Mouse (Mus musculus): ENCODE data around the gene Adamtsl5.

Adamtsl5 gene

DNA sequence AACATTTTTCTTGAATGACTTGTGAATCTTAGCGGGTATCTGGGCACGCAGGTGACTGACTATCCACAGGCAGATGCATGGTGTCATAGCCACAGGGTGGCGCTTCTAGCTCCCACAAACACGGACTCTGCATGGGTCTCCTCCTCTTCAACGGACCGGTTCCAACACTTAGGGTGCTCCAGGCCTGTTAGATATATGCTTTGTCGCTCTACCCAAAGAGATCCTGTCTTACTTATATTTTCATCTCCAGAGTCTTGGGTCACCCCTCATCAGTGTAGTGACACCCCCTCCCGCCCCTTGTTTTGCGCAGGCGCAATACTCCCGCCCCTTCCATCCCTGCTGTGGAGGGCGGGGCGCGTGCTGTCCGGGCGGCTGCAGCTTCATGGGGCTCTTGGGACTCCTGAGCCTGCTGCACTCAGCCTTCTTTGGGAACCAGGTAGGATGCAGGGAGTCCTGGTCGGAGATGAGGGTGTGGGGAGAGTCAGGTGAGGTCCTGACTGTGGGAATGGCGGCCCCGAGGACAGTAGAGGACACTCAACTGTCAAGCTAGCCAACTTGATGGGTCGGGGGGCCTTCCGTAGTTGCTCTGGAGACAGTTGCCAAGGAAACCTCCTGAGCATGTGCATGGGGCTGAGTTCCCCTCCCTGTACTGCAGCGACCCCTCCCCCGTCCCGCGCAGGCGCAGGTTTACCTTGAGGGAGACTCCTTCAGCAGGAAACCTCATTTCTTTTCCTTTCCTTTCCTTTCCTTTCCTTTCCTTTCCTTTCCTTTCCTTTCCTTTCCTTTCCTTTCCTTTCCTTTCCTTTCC lies 52.4 kb downstream of the Adamtsl5 start, which contains the start of gene Apc2:
Gene Apc2, plus strand, starts transcription at position 360 of the 808 bp plus-strand sequence.
- DNase-seq (ENCODE audit: low spot score in 2 of 2), result peak; percentile 63 to 70

DNA sequence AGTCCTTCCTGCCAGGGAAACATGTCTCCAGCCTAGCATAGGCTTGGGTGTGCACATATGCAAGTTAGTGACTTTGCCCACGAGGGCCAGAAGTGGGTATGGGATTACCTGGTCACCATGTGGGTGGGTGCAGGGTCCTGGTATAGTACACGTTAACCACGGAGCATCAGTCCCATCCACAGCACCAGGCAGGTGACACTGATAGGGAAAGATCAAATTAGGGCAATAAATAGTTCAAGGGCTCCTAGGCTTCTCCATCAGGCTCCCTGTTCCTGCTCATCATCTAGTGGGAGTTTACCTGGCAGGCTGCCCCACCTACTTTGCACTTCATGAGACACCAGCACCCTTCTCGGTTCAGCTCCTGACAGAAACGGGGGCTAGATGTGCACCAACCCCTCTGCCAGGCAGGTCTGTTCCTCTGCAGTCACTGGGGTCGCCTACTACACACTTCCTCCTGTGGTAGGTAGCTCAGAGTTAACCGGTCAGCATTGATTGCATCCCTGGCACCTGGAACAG lies 53.4 kb downstream of the Adamtsl5 start:
- DNase-seq (ENCODE audit: low spot score in 2 of 2), result no peak

DNA sequence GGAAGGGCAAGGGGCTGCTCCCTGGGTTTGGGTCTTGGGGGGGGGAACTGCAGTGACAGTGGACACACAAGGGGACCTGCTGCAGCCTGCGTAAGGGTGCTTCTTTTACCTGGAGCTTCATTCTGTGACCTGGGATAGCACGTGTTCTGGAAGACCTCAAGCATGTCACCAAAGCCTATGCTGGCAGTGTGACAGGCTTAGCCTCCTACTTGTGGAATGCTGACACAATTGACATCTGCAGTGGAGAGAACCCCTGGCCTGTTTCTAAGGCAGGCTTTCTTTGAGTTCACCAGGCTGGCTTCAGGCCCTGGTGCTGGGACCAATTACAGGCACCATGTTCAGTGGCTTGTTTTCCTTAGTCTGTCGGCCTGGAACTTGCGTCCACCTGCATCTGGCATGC lies 53.9 kb downstream of the Adamtsl5 start:
- DNase-seq (ENCODE audit: low spot score in 2 of 2), result no peak

DNA sequence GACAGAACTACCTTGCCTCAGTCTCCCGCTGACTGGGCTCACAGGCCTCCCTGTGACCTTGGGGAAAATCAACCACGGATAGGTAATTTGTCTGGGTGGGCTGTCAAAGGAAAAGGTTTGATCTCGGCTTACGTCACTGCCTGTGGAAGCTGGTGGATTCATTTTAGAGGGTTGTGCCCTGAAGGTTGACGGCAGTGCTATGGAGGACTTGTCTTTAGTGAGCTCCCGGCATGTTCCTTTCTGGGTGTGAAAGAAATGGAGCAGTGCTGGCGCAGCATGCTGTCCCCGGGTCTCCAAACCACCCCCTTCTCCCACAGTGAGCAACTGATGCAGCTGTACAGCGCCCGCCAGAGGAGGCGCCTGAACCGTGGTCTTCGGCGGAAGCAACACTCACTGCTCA lies 54.9 kb downstream of the Adamtsl5 start:
- no peak for DNase-seq (ENCODE audit: low spot score in 2 of 2)

DNA sequence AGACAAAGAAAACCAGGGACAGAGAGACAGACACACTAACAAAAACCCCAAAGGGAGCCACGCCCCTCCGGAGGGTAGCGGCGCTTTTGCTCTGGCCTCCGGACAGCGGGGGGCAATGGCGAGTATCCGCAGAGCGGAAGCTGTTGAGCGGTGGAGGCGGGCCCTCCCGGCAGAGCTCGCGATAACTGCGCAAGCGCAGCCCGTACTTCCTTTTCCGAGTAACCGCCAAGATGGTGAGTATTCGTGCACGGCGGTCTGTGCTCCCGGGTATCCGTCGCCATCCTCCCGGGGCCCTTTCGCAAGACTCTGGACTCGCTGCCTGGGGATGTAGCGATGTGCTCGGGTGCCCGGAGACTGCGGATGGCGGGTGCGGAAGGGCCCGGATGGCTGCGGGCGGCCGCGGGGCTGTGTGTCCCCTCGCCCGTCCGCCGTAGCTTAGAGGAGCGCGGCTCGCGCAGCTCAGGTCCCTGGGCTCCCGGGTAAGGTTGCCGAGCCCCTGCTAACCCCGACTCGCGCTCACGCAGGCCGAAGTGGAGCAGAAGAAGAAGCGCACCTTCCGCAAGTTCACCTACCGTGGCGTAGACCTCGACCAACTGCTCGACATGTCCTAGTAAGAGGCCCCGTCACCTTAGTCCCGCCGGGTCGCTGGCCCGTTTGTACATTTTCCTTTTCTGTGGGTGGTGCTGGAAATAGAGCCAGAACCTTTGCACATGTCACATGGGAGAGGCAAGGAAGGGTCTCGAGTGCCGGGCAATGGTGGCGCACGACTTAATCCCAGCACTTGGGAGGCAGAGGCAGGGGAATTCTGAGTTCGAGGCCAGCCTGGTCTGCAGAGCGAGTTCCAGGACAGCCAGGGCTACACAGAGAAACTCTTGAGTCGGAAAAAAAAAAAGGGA lies 55.7 kb downstream of the Adamtsl5 start, which contains the start of gene Rps15:
Gene Rps15, plus strand, starts transcription at position 203 of the 896 bp plus-strand sequence.
- DNase-seq (ENCODE audit: low spot score in 2 of 2), result peak; percentile 86 to 95

All from urinary bladder, postnatal 36 days (tissue).